Mouse (Mus musculus): ENCODE measurements around the gene Cyp11a1. TPM values are rescaled to one million over a fixed set of nuclear protein-coding genes. Genes with fewer than 3 reads are reported as not detected.

The Cyp11a1 gene
- polyA plus RNA-seq, 1 experiment from 2014 or later: 9.3 TPM

DNA sequence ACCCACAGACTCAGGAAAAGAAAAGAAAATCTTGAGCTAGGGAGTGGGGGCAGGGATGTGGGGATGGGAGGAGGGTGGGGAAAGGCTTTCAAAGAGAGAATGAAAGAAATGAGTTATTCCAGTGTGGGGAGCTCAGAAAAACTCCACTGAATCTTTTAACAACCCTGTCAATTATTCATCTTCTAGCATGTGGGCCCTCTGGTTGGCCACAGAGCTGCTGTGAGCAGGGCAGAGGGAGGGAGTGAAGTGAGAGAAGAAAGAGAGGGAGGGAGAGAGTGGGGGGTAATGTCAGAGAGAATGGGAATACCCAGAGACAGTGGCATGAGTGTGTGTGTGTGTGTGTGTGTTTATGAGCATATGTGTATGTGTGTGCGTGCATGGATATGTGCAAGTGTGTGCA, 47.8 kb downstream of the Cyp11a1 start:
- Histone ChIP-seq H3K27ac (no peak overlapping the region), H3K9ac (no peak overlapping the region), H3K4me1 (replicated peaks) (no peaks in the 10 kb centered on the region), H3K4me3 (replicated peaks) (no peak overlapping the region), H3K27me3 (replicated peaks) (0 out of 2 replicates have a peak, but pooled peaks cover 4% of the 10 kb centered on the region), H3K4me2 (replicated peaks) (no peak overlapping the region), H3K36me3 (no peaks in the 10 kb centered on the region), H3K9me3 (no peaks in the 10 kb centered on the region)
- WGBS: 89% methylated on average over 1 of the region's 1 CpGs
- no peak for ATAC-seq

DNA sequence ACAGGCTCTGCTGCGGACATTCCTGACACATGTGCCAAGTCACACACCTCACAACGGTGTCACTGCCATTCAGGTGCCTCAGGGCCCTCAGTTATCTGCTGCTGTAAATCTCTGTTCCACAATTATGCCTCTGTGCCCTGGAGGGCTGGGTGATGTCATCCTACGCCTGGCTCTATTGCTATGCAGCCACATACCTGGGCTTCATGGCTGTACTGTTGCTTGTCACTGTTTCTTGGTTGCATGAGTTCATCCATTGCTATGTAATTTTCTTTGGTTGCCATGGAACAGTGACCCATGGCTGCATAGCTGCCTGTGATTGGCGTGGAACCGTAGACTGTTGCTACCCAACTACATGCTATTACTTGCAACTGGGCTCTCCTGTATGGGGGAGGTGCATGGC, 49.5 kb downstream of the Cyp11a1 start:
- no peak overlapping the region for H3K27ac ChIP-seq
- no peaks in the 10 kb centered on the region for H3K27me3 ChIP-seq (replicated peaks)
- no peaks in the 10 kb centered on the region for H3K4me1 ChIP-seq (replicated peaks)
- H3K9me3 ChIP-seq: no peaks in the 10 kb centered on the region
- ATAC-seq: no peak
- 67% methylated on average over 5 of the region's 5 CpGs for WGBS
- no peak overlapping the region for H3K9ac ChIP-seq
- no peak overlapping the region for H3K4me3 ChIP-seq (replicated peaks)
- H3K4me2 ChIP-seq (replicated peaks): no peak overlapping the region
- H3K36me3 ChIP-seq: no peaks in the 10 kb centered on the region

GRCm38 (mm10) chr9:58059920-58060319, 53.7 kb downstream of the Cyp11a1 start:
- Histone ChIP-seq H3K9ac (no peak overlapping the region), H3K4me2 (replicated peaks) (no peak overlapping the region), H3K27me3 (replicated peaks) (0 out of 2 replicates have a peak, but pooled peaks cover 2% of the 10 kb centered on the region), H3K36me3 (no peaks in the 10 kb centered on the region), H3K4me1 (replicated peaks) (no peaks in the 10 kb centered on the region), H3K9me3 (no peaks in the 10 kb centered on the region), H3K4me3 (replicated peaks) (no peak overlapping the region), H3K27ac (no peak overlapping the region)
- no peak for ATAC-seq
- WGBS: 57% methylated on average over 1 of the region's 1 CpGs

GRCm38 (mm10) chr9:58060677-58061667, 54.8 kb downstream of the Cyp11a1 start:
- Histone ChIP-seq H3K36me3 (no peaks in the 10 kb centered on the region), H3K9ac (no peak overlapping the region), H3K27me3 (replicated peaks) (0 out of 2 replicates have a peak, but pooled peaks cover 2% of the 10 kb centered on the region), H3K4me3 (replicated peaks) (no peak overlapping the region), H3K9me3 (no peaks in the 10 kb centered on the region), H3K27ac (no peak overlapping the region), H3K4me1 (replicated peaks) (no peaks in the 10 kb centered on the region), H3K4me2 (replicated peaks) (no peak overlapping the region)
- ATAC-seq: no peak
- WGBS: 9% methylated on average over 23 of the region's 23 CpGs

DNA sequence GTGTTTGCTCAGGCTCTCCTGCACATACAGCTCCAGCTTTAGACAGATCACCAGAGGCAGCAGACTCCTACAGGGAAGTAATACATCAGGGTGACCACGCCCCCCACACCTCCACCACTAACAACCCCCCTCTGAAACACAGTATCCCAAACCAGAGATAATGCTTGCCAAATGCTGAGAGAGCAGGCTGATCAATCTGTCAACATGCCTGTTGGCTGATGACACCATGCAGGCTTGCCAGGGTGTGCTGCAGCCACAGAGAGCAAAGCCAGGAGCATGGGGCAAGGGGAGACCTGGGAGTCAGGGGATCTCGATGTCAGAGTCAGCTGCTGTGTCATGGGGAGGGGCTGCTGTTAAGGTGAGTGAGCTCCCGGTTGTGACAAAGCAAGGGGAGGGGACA, 57.3 kb downstream of the Cyp11a1 start, which contains the start of gene Stra6:
Stra6 (plus strand) TSS at position 258 of the 400 bp plus-strand sequence.
- no peaks in the 10 kb centered on the region for H3K9me3 ChIP-seq
- H3K36me3 ChIP-seq: no peaks in the 10 kb centered on the region
- no peak within 1 kb of the TSS for H3K4me2 ChIP-seq (replicated peaks)
- H3K9ac ChIP-seq: no peak within 1 kb of the TSS
- WGBS: 11% methylated on average over 3 of the region's 3 CpGs
- H3K27me3 ChIP-seq (replicated peaks): 0 out of 2 replicates have a peak, but pooled peaks cover 2% of the 10 kb centered on the region
- ATAC-seq: no peak
- H3K4me3 ChIP-seq (replicated peaks): no peak within 1 kb of the TSS
- H3K27ac ChIP-seq: no peak within 1 kb of the TSS
- H3K4me1 ChIP-seq (replicated peaks): 0 out of 2 replicates have a peak, but pooled peaks cover 5% of the 10 kb centered on the region

GRCm38 (mm10) chr9:58065532-58065931, 59.3 kb downstream of the Cyp11a1 start:
- H3K4me1 ChIP-seq (replicated peaks): 0 out of 2 replicates have a peak, but pooled peaks cover 5% of the 10 kb centered on the region
- H3K9ac ChIP-seq: no peak overlapping the region
- ATAC-seq: no peak
- H3K4me3 ChIP-seq (replicated peaks): no peak overlapping the region
- no peak overlapping the region for H3K27ac ChIP-seq
- 0 out of 2 replicates have a peak, but pooled peaks cover 2% of the 10 kb centered on the region for H3K27me3 ChIP-seq (replicated peaks)
- WGBS: 52% methylated on average over 6 of the region's 6 CpGs
- H3K36me3 ChIP-seq: no peaks in the 10 kb centered on the region
- H3K4me2 ChIP-seq (replicated peaks): no peak overlapping the region
- H3K9me3 ChIP-seq: no peaks in the 10 kb centered on the region

DNA sequence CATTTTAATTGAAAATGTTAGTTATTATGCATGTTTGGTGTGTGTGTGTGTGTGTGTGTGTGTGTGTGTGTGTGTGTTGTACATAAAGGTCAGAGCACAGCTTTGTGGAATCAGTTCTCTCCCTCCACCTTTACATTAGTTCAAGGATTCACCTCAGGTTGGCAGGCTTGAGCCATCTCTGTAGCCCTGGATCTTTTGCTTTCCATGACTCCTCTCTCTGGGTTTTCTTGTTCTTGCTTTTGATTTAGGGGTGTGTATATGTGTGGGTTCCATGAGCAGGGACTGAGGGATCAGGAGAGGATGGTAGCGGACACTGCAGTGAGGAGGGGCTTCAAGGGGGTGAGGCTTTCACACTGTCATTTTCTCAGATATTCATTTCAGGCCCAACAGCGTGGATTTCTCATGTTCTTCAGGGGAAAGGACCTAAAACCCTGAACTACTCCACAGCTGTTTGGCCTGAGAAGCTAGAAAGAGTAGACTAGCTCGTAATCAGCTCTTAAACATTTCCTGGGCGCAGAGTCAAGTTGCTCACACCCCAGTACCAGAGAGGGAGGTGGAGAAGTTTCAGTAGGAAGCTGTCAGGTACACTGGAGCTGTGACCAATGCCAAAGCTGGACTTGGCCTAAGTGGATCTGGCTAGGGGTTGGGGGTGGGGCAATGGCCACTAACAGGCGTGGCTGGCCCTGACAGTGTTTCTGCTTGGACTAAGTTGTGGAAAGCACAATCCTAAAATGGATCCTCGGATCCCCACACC, 59.9 kb downstream of the Cyp11a1 start:
- H3K36me3 ChIP-seq: no peaks in the 10 kb centered on the region
- H3K9ac ChIP-seq: no peak overlapping the region
- WGBS: 74% methylated on average over 6 of the region's 6 CpGs
- no peaks in the 10 kb centered on the region for H3K9me3 ChIP-seq
- H3K4me2 ChIP-seq (replicated peaks): no peak overlapping the region
- H3K27me3 ChIP-seq (replicated peaks): 0 out of 2 replicates have a peak, but pooled peaks cover 2% of the 10 kb centered on the region
- no peak for ATAC-seq
- H3K4me1 ChIP-seq (replicated peaks): 0 out of 2 replicates have a peak, but pooled peaks cover 5% of the 10 kb centered on the region
- no peak overlapping the region for H3K27ac ChIP-seq
- H3K4me3 ChIP-seq (replicated peaks): no peak overlapping the region

GRCm38 (mm10) chr9:58066731-58067095, 60.5 kb downstream of the Cyp11a1 start:
- Histone ChIP-seq H3K9ac (no peak overlapping the region), H3K4me2 (replicated peaks) (no peak overlapping the region)

GRCm38 (mm10) chr9:58067546-58067945, 61.3 kb downstream of the Cyp11a1 start:
- 82% methylated on average over 3 of the region's 3 CpGs for WGBS
- H3K4me3 ChIP-seq (replicated peaks): no peak overlapping the region
- H3K36me3 ChIP-seq: no peaks in the 10 kb centered on the region
- H3K27me3 ChIP-seq (replicated peaks): no peaks in the 10 kb centered on the region
- no peak overlapping the region for H3K9ac ChIP-seq
- no peaks in the 10 kb centered on the region for H3K9me3 ChIP-seq
- no peak overlapping the region for H3K27ac ChIP-seq
- no peak overlapping the region for H3K4me2 ChIP-seq (replicated peaks)
- H3K4me1 ChIP-seq (replicated peaks): 0 out of 2 replicates have a peak, but pooled peaks cover 5% of the 10 kb centered on the region
- no peak for ATAC-seq

More at GRCm38 (mm10) chr9:58066731-58067095, 60.5 kb downstream of the Cyp11a1 start:
- ATAC-seq: no peak
- Histone ChIP-seq H3K9me3 (no peaks in the 10 kb centered on the region), H3K27me3 (replicated peaks) (no peaks in the 10 kb centered on the region), H3K4me1 (replicated peaks) (0 out of 2 replicates have a peak, but pooled peaks cover 5% of the 10 kb centered on the region), H3K4me3 (replicated peaks) (no peak overlapping the region), H3K27ac (no peak overlapping the region), H3K36me3 (no peaks in the 10 kb centered on the region)
- WGBS: 72% methylated on average over 6 of the region's 6 CpGs

GRCm38 (mm10) chr9:58074561-58074960, 68.3 kb downstream of the Cyp11a1 start:
- H3K27me3 ChIP-seq (replicated peaks): no peaks in the 10 kb centered on the region
- no peaks in the 10 kb centered on the region for H3K9me3 ChIP-seq
- no peak overlapping the region for H3K4me2 ChIP-seq (replicated peaks)
- 56% methylated on average over 3 of the region's 3 CpGs for WGBS
- H3K27ac ChIP-seq: no peak overlapping the region
- no peak overlapping the region for H3K9ac ChIP-seq
- no peak for ATAC-seq
- no peaks in the 10 kb centered on the region for H3K4me1 ChIP-seq (replicated peaks)
- no peaks in the 10 kb centered on the region for H3K36me3 ChIP-seq
- H3K4me3 ChIP-seq (replicated peaks): no peak overlapping the region

Measured in intestine, embryonic 15.5 days (tissue).